13 mouse cellular contexts compared by ENCODE assay signal in the genomic region with DNA sequence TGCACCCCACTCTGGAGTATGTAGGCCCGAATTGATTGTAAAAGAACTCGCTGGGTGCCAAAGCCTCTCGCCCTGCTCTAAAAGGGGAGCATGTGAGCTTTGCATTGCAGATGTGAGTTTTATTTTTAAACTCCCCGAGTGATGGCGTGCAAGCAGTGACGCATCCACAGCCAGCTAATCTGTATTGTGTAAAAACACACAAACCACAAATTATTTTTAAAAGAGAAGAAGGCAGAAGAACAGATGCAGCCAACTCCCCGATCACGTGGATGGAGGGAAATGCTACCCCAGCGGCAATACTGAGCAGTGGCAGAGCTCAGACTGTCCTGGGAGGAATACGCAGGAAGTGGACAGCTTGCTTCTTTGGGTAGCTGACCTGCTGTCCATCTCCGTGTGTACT. TPM values are rescaled to one million over a fixed set of nuclear protein-coding genes. Genes with fewer than 3 reads are reported as not detected.
DNase-seq lines count a peak whose midpoint lies in the region; ATAC-seq and TF ChIP-seq lines count a peak whose summit lies in the region.
"Had no signal": no experiment of that assay in that cellular context is flagged by ENCODE, and none has a peak within 500 bp of the region (broad histone marks: within the 10 kb centered on the region; RNA-seq: fewer than 3 reads in every experiment).

No protein-coding gene starts in this region.

- peak; percentile 59 for DNase-seq in left cerebral cortex, adult 11 months (ENCODE audit: low spot score)
- no peak for DNase-seq in left cerebral cortex, postnatal 10 days (ENCODE audit: extremely low spot score in 1 of 2, low spot score in 2 of 2)
- peak; percentile 37 to 41 for DNase-seq in left cerebral cortex, adult 2 months (ENCODE audit: extremely low spot score in 1 of 2, low spot score in 2 of 2)
- no peak for DNase-seq in spleen, postnatal 10 days (ENCODE audit: low spot score in 2 of 2)
- no peak for DNase-seq in embryo, embryonic 10.5 days (ENCODE audit: low spot score)
- DNase-seq: heart, postnatal 4 days; retina, postnatal 1 day had no signal

- peak overlapping the region; percentile 96 for H3K27ac ChIP-seq in bone marrow macrophage, adult 2 months (ENCODE audit: insufficient read depth, low read depth, low read length)
- H3K27ac ChIP-seq in left cerebral cortex, adult 2 months, result peak overlapping the region; percentile 40; the same call in 1 of the 2 replicates
- H3K27ac ChIP-seq: embryonic facial prominence, embryonic 12.5 days; kidney, embryonic 15.5 days; liver, embryonic 14.5 days had no signal

- peaks cover 77% of the 10 kb centered on the region for H3K4me1 ChIP-seq in bone marrow macrophage, adult 2 months (ENCODE audit: control insufficient read depth, insufficient read depth, low read length)
- H3K4me1 ChIP-seq: embryonic facial prominence, embryonic 12.5 days; kidney, embryonic 15.5 days had no signal

- intact Hi-C loops in left cerebral cortex, postnatal 10 days (cut with DNase I), result no loop called here
- intact Hi-C loops in left cerebral cortex, adult 2 months (cut with DNase I), result no loop called here

- no peak for TF ChIP-seq CTCF in bone marrow macrophage, adult 2 months (IDR thresholded peaks at IDR 0.05; ENCODE audit: low read depth, low read length)
- TF ChIP-seq CTCF in left cerebral cortex, adult 2 months (IDR thresholded peaks at IDR 0.05), result peak; percentile 9

- no peak overlapping the region; the same call in 1 of the 2 replicates for H3K4me3 ChIP-seq in bone marrow macrophage, adult 2 months (ENCODE audit: insufficient read depth, low read length)
- H3K4me3 ChIP-seq in left cerebral cortex, adult 2 months, result no peak overlapping the region
- H3K4me3 ChIP-seq: embryonic facial prominence, embryonic 12.5 days; kidney, embryonic 15.5 days had no signal

- no peak for TF ChIP-seq POLR2A in bone marrow macrophage, adult 2 months (IDR thresholded peaks at IDR 0.05; ENCODE audit: borderline replicate concordance, low read depth, low read length)

- peak; percentile 77 for ATAC-seq in monocyte, adult 5-6 weeks (replicated peaks; ENCODE audit: insufficient number of reproducible peaks, low FRiP score, low TSS enrichment, poor library complexity, severe bottlenecking)
- ATAC-seq: activated CD4-positive, CD25-positive, alpha-beta regulatory T cell, adult 4 months had no signal

RNA-seq across cellular contexts. Expression of a gene that starts 29.2 kb away (rescaled TPM):
- total RNA-seq in left cerebral cortex, postnatal 10 days (2021), result 10 to 100 TPM; 14.5 to 17.6 TPM
- polyA plus RNA-seq in bone marrow macrophage, adult 2 months (2012; ENCODE audit: insufficient read depth, insufficient read length, missing spikeins), result 26.6 and 27.2 TPM in 2 replicates
- 10 to 100 TPM; 20.2 to 22.9 TPM for total RNA-seq in left cerebral cortex, adult 2 months (2021)
- total RNA-seq in monocyte, adult 5-6 weeks (2017), result 3.4 to 9.5 TPM (median 9.4 TPM) in 3 replicates

Comparison
In these comparisons a context has a peak if more than half of its experiments do, and no peak if none do; other contexts are left out.
1. DNase-seq: peak in left cerebral cortex, adult 11 months (single experiment) and left cerebral cortex, adult 2 months (2 of 2); none in left cerebral cortex, postnatal 10 days (0 of 2), spleen, postnatal 10 days (0 of 2) and embryo, embryonic 10.5 days (single experiment).